Mouse (Mus musculus) liver, adult 2 months (tissue): ENCODE measurements around the gene Stt3b.

ENCODE experiments used
- CTCF ChIP-seq: fragments of 200-500 bp; IDR thresholded peaks from 2 replicates; pipeline ENCODE4 v1.5.1; 2011; ENCODE audit warnings: low read depth, low read length, control low read depth
- POLR2A ChIP-seq: fragments of 200-500 bp; IDR thresholded peaks from 2 replicates; pipeline ENCODE4 v1.6.1; 2011; ENCODE audit warnings: low read length, control low read depth; ENCODE audit not compliant: insufficient read depth; ENCODE audit errors: extremely low read depth

DNA sequence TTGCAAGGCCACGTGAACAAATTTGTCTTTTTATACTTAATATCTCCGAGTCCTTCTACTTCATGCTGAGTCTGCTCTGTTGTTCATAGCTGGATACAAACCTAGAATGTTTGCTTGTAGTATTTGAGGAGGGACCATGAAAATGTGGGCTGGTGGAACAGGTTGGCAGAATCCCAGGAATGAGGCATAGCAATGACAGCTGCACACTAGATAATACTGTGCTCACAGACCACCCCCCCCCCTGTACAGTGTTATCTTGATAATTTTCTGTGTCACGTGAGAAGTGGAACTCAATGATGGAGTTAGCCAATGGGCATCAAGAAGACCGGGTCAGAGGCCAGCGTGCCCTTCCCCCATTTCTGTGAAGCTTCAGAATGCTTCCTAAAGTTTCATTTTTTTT, 104.0 kb downstream of the Stt3b start:
- TF ChIP-seq CTCF: no peak
- TF ChIP-seq POLR2A: no peak
